Mouse (Mus musculus): ENCODE data around the gene Tmem100. TPM values are rescaled to one million over a fixed set of nuclear protein-coding genes. Genes with fewer than 3 reads are reported as not detected.

Tmem100 gene
- polyA plus RNA-seq, 1 experiment from 2014 or later: 6.3 TPM

GRCm38 (mm10) chr11:90026802-90027174 is 3.4 kb upstream of the Tmem100 start:
- no peak overlapping the region for H3K27ac ChIP-seq
- no peak for DNase-seq (ENCODE audit: extremely low spot score, low spot score)
- no peaks in the 10 kb centered on the region for H3K9me3 ChIP-seq
- H3K4me3 ChIP-seq: no peak overlapping the region
- H3K36me3 ChIP-seq (replicated peaks): no peaks in the 10 kb centered on the region
- 79% methylated on average over 5 of the region's 5 CpGs for WGBS
- peaks cover 44% of the 10 kb centered on the region for H3K27me3 ChIP-seq (ENCODE audit: poor library complexity, severe bottlenecking)
- peaks cover 41% of the 10 kb centered on the region for H3K4me1 ChIP-seq

- H3K4me3 ChIP-seq: no peak overlapping the region
- 61% methylated on average over 7 of the region's 7 CpGs for WGBS
- H3K36me3 ChIP-seq (replicated peaks): no peaks in the 10 kb centered on the region
- peaks cover 44% of the 10 kb centered on the region for H3K4me1 ChIP-seq
- H3K9me3 ChIP-seq: no peaks in the 10 kb centered on the region
- DNase-seq (ENCODE audit: extremely low spot score, low spot score): no peak
- H3K27me3 ChIP-seq (ENCODE audit: poor library complexity, severe bottlenecking): peaks cover 48% of the 10 kb centered on the region
- no peak overlapping the region for H3K27ac ChIP-seq
Measured at GRCm38 (mm10) chr11:90027216-90027615, 2.9 kb upstream of the Tmem100 start.

GRCm38 (mm10) chr11:90028746-90029145 is 1.4 kb upstream of the Tmem100 start:
- Histone ChIP-seq H3K9me3 (no peaks in the 10 kb centered on the region), H3K4me1 (peaks cover 54% of the 10 kb centered on the region)
- WGBS: 92% methylated on average over 8 of the region's 8 CpGs

GRCm38 (mm10) chr11:90029354-90029753 is 794 bp upstream of the Tmem100 start:
- Histone ChIP-seq H3K36me3 (replicated peaks) (no peaks in the 10 kb centered on the region), H3K27me3 (ENCODE audit: poor library complexity, severe bottlenecking) (peaks cover 61% of the 10 kb centered on the region), H3K27ac (no peak overlapping the region), H3K4me1 (peaks cover 54% of the 10 kb centered on the region), H3K9me3 (no peaks in the 10 kb centered on the region), H3K4me3 (no peak overlapping the region)
- WGBS: 52% methylated on average over 10 of the region's 10 CpGs
- no peak for DNase-seq (ENCODE audit: extremely low spot score, low spot score)

More at GRCm38 (mm10) chr11:90028746-90029145, 1.4 kb upstream of the Tmem100 start:
- DNase-seq (ENCODE audit: extremely low spot score, low spot score): no peak
- Histone ChIP-seq H3K27me3 (ENCODE audit: poor library complexity, severe bottlenecking) (peaks cover 61% of the 10 kb centered on the region), H3K4me3 (no peak overlapping the region), H3K36me3 (replicated peaks) (no peaks in the 10 kb centered on the region), H3K27ac (no peak overlapping the region)

- DNase-seq (ENCODE audit: extremely low spot score, low spot score): peak; percentile 42
- Histone ChIP-seq H3K9me3 (no peaks in the 10 kb centered on the region), H3K4me3 (peak overlapping the region; percentile 47), H3K4me1 (peaks cover 51% of the 10 kb centered on the region), H3K27me3 (ENCODE audit: poor library complexity, severe bottlenecking) (peaks cover 61% of the 10 kb centered on the region), H3K36me3 (replicated peaks) (peaks cover 5% of the 10 kb centered on the region; the same call in 1 of the 2 replicates), H3K27ac (peak overlapping the region; percentile 48; the same call in 1 of the 2 replicates)
- WGBS: 2% methylated on average over 15 of the region's 15 CpGs
Measured at GRCm38 (mm10) chr11:90030557-90030956, 409 bp downstream of the Tmem100 start.

- H3K4me3 ChIP-seq: peak overlapping the region; percentile 47
- peaks cover 45% of the 10 kb centered on the region for H3K4me1 ChIP-seq
- peak overlapping the region; percentile 48; the same call in 1 of the 2 replicates for H3K27ac ChIP-seq
- H3K27me3 ChIP-seq (ENCODE audit: poor library complexity, severe bottlenecking): peaks cover 57% of the 10 kb centered on the region
- no peak for DNase-seq (ENCODE audit: extremely low spot score, low spot score)
- H3K9me3 ChIP-seq: no peaks in the 10 kb centered on the region
- H3K36me3 ChIP-seq (replicated peaks): peaks cover 8% of the 10 kb centered on the region; the same call in 1 of the 2 replicates
- WGBS: 26% methylated on average over 7 of the region's 7 CpGs
Measured at GRCm38 (mm10) chr11:90031076-90031475, 928 bp downstream of the Tmem100 start.

- H3K9me3 ChIP-seq: peaks cover 9% of the 10 kb centered on the region; the same call in 1 of the 2 replicates
- WGBS: 40% methylated on average over 8 of the region's 8 CpGs
- H3K4me3 ChIP-seq: peak overlapping the region; percentile 24
- DNase-seq (ENCODE audit: extremely low spot score, low spot score): no peak
- peaks cover 36% of the 10 kb centered on the region for H3K4me1 ChIP-seq
- H3K36me3 ChIP-seq (replicated peaks): peaks cover 12% of the 10 kb centered on the region
- peaks cover 51% of the 10 kb centered on the region for H3K27me3 ChIP-seq (ENCODE audit: poor library complexity, severe bottlenecking)
- no peak overlapping the region for H3K27ac ChIP-seq
Measured at GRCm38 (mm10) chr11:90032807-90033206, 2.7 kb downstream of the Tmem100 start.

- H3K36me3 ChIP-seq (replicated peaks): peaks cover 12% of the 10 kb centered on the region
- peaks cover 45% of the 10 kb centered on the region for H3K27me3 ChIP-seq (ENCODE audit: poor library complexity, severe bottlenecking)
- DNase-seq (ENCODE audit: extremely low spot score, low spot score): no peak
- peak overlapping the region; percentile 24 for H3K4me3 ChIP-seq
- H3K9me3 ChIP-seq: peaks cover 9% of the 10 kb centered on the region; the same call in 1 of the 2 replicates
- no peak overlapping the region for H3K27ac ChIP-seq
- WGBS: 43% methylated on average over 5 of the region's 5 CpGs
- peaks cover 36% of the 10 kb centered on the region for H3K4me1 ChIP-seq
Measured at GRCm38 (mm10) chr11:90033442-90033841, 3.3 kb downstream of the Tmem100 start.

- peaks cover 33% of the 10 kb centered on the region for H3K4me1 ChIP-seq
- peaks cover 35% of the 10 kb centered on the region for H3K27me3 ChIP-seq (ENCODE audit: poor library complexity, severe bottlenecking)
- H3K9me3 ChIP-seq: peaks cover 9% of the 10 kb centered on the region; the same call in 1 of the 2 replicates
- no peak overlapping the region for H3K27ac ChIP-seq
- DNase-seq (ENCODE audit: extremely low spot score, low spot score): no peak
- no peak overlapping the region for H3K4me3 ChIP-seq
- peaks cover 12% of the 10 kb centered on the region for H3K36me3 ChIP-seq (replicated peaks)
- 92% methylated on average over 12 of the region's 12 CpGs for WGBS
Measured at GRCm38 (mm10) chr11:90034646-90035045, 4.5 kb downstream of the Tmem100 start.

GRCm38 (mm10) chr11:90035532-90035931 is 5.4 kb downstream of the Tmem100 start:
- H3K27me3 ChIP-seq (ENCODE audit: poor library complexity, severe bottlenecking): peaks cover 28% of the 10 kb centered on the region
- DNase-seq (ENCODE audit: extremely low spot score, low spot score): no peak
- H3K36me3 ChIP-seq (replicated peaks): peaks cover 12% of the 10 kb centered on the region
- H3K4me3 ChIP-seq: no peak overlapping the region
- no peak overlapping the region for H3K27ac ChIP-seq
- peaks cover 9% of the 10 kb centered on the region; the same call in 1 of the 2 replicates for H3K9me3 ChIP-seq
- peaks cover 25% of the 10 kb centered on the region for H3K4me1 ChIP-seq
- 97% methylated on average over 14 of the region's 14 CpGs for WGBS

- 83% methylated on average over 4 of the region's 4 CpGs for WGBS
- DNase-seq (ENCODE audit: extremely low spot score, low spot score): no peak
- peaks cover 9% of the 10 kb centered on the region; the same call in 1 of the 2 replicates for H3K9me3 ChIP-seq
- H3K27me3 ChIP-seq (ENCODE audit: poor library complexity, severe bottlenecking): peaks cover 21% of the 10 kb centered on the region
- H3K27ac ChIP-seq: no peak overlapping the region
- H3K4me1 ChIP-seq: peaks cover 16% of the 10 kb centered on the region
- no peak overlapping the region for H3K4me3 ChIP-seq
- H3K36me3 ChIP-seq (replicated peaks): peaks cover 12% of the 10 kb centered on the region
Measured at GRCm38 (mm10) chr11:90036416-90036815, 6.3 kb downstream of the Tmem100 start.

GRCm38 (mm10) chr11:90038022-90038421 is 7.9 kb downstream of the Tmem100 start:
- 33% methylated on average over 5 of the region's 5 CpGs for WGBS
- Histone ChIP-seq H3K9me3 (peaks cover 9% of the 10 kb centered on the region; the same call in 1 of the 2 replicates), H3K4me1 (peaks cover 5% of the 10 kb centered on the region), H3K27ac (no peak overlapping the region), H3K27me3 (ENCODE audit: poor library complexity, severe bottlenecking) (peaks cover 5% of the 10 kb centered on the region), H3K36me3 (replicated peaks) (peaks cover 12% of the 10 kb centered on the region), H3K4me3 (no peak overlapping the region)
- peak; percentile 37 for DNase-seq (ENCODE audit: extremely low spot score, low spot score)

- no peak overlapping the region for H3K27ac ChIP-seq
- no peaks in the 10 kb centered on the region for H3K36me3 ChIP-seq (replicated peaks)
- no peaks in the 10 kb centered on the region for H3K9me3 ChIP-seq
- DNase-seq (ENCODE audit: extremely low spot score, low spot score): no peak
- 91% methylated on average over 4 of the region's 4 CpGs for WGBS
- no peak overlapping the region for H3K4me3 ChIP-seq
- H3K4me1 ChIP-seq: peaks cover 6% of the 10 kb centered on the region; the same call in 1 of the 2 replicates
- no peaks in the 10 kb centered on the region for H3K27me3 ChIP-seq (ENCODE audit: poor library complexity, severe bottlenecking)
Measured at GRCm38 (mm10) chr11:90044459-90044858, 14.3 kb downstream of the Tmem100 start.

All from forebrain, embryonic 10.5 days (tissue).